Mouse (Mus musculus) cerebellum, adult 2 months (tissue): ENCODE measurements around the gene Dnajb14.

Experiments used
- CTCF ChIP-seq: fragments of 200-500 bp; IDR thresholded peaks from 2 replicates; pipeline ENCODE4 v1.5.1; 2011; ENCODE audit warnings: low read depth, mild to moderate bottlenecking, control low read depth, low read length, moderate library complexity, borderline replicate concordance; ENCODE audit not compliant: insufficient read depth
- POLR2A ChIP-seq: fragments of 200-500 bp; IDR thresholded peaks from 2 replicates; pipeline ENCODE4 v1.6.1; 2011; ENCODE audit warnings: low read length, control low read depth, borderline replicate concordance; ENCODE audit not compliant: insufficient read depth

DNA sequence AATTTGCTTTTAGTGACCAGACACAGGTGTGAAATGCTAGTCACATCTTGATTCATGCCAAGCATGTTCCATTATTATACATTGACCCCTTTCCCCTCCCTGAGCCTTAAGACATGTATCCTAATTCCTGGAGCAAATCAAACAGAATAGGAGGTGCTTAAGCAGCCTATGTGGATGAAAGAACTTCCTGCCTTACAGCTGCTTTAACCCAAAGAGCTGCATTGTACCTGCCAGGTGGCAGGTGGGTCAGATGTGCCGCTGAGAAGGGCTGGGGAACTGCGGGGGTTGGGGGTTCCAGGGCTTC lies 390 bp upstream of the Dnajb14 start:
- TF ChIP-seq POLR2A (no peak), CTCF (no peak)
